Mouse (Mus musculus): ENCODE measurements around the gene Dand5. TPM values are rescaled to one million over a fixed set of nuclear protein-coding genes. Genes with fewer than 3 reads are reported as not detected.

The Dand5 gene
- polyA plus RNA-seq, 1 experiment from 2014 or later: 9.4 TPM

DNA sequence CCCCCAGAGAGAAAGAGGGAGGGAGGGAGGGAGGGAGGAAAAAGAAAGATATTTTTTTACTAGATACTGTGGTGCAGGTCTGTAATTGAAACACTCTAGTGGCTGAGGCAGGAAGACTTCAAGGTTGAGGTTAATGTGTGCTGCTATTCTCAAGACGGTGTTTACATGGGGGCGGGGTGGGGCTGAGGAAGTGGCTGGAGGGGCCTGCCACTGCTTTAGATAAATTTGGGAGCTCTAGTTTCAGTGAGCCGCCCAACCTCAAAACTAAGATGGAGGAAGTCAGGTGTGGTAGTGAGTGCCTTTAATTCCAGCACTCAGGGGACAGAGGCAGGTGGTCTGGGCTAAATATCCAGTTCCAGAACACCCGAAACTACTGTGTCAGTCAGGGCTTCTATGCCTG, 3.0 kb upstream of the Dand5 start:
- Histone ChIP-seq H3K9me3 (replicated peaks; ENCODE audit: control insufficient read depth, low read length) (no peaks in the 10 kb centered on the region), H3K36me3 (ENCODE audit: control insufficient read depth, insufficient read depth, low read length) (no peaks in the 10 kb centered on the region), H3K4me3 (ENCODE audit: low read depth, low read length) (no peak overlapping the region), H3K27me3 (replicated peaks; ENCODE audit: control insufficient read depth, insufficient read depth, low read length) (no peaks in the 10 kb centered on the region), H3K27ac (ENCODE audit: low read depth, low read length) (no peak overlapping the region), H3K4me2 (ENCODE audit: low read length) (no peak overlapping the region), H3K9ac (ENCODE audit: low read length) (no peak overlapping the region), H3K4me1 (ENCODE audit: control insufficient read depth, insufficient read depth, low read length) (0 out of 2 replicates have a peak, but pooled peaks cover 3% of the 10 kb centered on the region)
- ATAC-seq: no peak
- no peak for DNase-seq (ENCODE audit: low spot score)
- 86% methylated on average over 4 of the region's 4 CpGs for WGBS

DNA sequence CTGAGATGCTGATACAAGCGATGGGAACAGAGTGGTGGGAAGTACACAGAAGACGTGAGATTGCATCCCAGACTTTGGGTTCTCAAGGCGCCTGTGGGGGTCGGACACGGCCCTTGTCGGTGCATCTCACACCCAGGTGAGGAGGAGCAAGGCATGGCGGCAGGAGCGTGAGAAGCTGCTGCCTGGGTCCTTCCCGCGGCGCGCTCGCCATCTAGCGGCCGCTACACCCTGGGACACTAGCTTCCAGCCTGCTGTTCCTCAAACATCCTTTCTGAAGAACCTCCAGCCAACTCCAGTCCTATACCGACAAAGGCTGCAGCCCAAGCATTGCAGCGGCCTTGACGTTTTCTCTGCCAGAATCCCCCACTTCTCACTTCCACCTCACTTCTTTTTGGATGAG, 1.0 kb upstream of the Dand5 start:
- Histone ChIP-seq H3K36me3 (ENCODE audit: control insufficient read depth, insufficient read depth, low read length) (no peaks in the 10 kb centered on the region), H3K9ac (ENCODE audit: low read length) (no peak overlapping the region), H3K9me3 (replicated peaks; ENCODE audit: control insufficient read depth, low read length) (no peaks in the 10 kb centered on the region), H3K4me3 (ENCODE audit: low read depth, low read length) (no peak overlapping the region), H3K4me1 (ENCODE audit: control insufficient read depth, insufficient read depth, low read length) (0 out of 2 replicates have a peak, but pooled peaks cover 3% of the 10 kb centered on the region), H3K4me2 (ENCODE audit: low read length) (peak overlapping the region; percentile 53), H3K27me3 (replicated peaks; ENCODE audit: control insufficient read depth, insufficient read depth, low read length) (no peaks in the 10 kb centered on the region), H3K27ac (ENCODE audit: low read depth, low read length) (no peak overlapping the region)
- under 1% methylated on average over 15 of the region's 18 CpGs for WGBS
- DNase-seq (ENCODE audit: low spot score): peak; percentile 89
- ATAC-seq: peak; percentile 88

DNA sequence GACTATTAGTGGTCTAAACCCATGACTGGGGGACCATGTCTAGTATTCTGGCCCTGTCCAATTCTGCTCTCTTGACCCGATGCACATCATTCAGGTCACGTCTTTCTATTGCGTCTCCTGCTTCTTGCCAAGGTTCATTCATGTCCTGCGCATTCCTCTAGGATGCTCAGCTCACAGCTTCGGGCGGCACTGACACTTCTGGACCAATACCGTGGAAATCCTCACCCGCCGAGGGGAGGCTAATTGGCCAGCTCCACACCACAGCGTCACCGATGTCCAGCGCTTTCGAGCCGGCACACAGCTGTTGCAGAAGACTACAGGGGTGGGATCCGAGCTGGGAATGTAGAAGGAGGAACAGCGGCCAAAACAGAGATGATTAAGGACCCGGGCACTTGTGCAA, 6.5 kb downstream of the Dand5 start:
- no peaks in the 10 kb centered on the region for H3K9me3 ChIP-seq (replicated peaks; ENCODE audit: control insufficient read depth, low read length)
- no peaks in the 10 kb centered on the region for H3K27me3 ChIP-seq (replicated peaks; ENCODE audit: control insufficient read depth, insufficient read depth, low read length)
- no peak overlapping the region for H3K27ac ChIP-seq (ENCODE audit: low read depth, low read length)
- H3K4me3 ChIP-seq (ENCODE audit: low read depth, low read length): no peak overlapping the region
- H3K36me3 ChIP-seq (ENCODE audit: control insufficient read depth, insufficient read depth, low read length): no peaks in the 10 kb centered on the region
- WGBS: 79% methylated on average over 17 of the region's 17 CpGs
- DNase-seq (ENCODE audit: low spot score) (no peak), ATAC-seq (no peak)
- no peak overlapping the region for H3K4me2 ChIP-seq (ENCODE audit: low read length)
- no peak overlapping the region for H3K9ac ChIP-seq (ENCODE audit: low read length)
- H3K4me1 ChIP-seq (ENCODE audit: control insufficient read depth, insufficient read depth, low read length): peaks cover 20% of the 10 kb centered on the region

DNA sequence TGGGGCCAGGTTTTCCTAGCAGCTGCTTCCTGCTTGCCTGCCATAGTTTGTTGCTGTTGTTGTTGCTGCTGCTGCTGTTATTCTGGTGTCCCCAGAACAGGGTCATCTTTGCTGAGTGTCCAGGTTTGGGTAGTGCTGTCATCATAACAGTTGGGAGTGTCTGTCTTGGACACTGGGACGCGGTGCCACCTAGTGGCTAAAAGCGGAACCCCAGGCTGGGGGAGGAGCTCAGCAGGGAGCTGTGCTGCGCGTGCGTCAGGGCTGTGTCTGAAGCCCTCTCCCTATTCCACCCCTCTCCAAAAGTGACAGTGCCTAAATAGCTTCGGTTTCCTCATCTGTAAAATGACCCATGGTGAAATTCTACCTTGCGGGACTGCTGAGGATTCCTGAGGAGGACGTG, 7.1 kb downstream of the Dand5 start:
- Histone ChIP-seq H3K4me1 (ENCODE audit: control insufficient read depth, insufficient read depth, low read length) (peaks cover 23% of the 10 kb centered on the region), H3K9me3 (replicated peaks; ENCODE audit: control insufficient read depth, low read length) (no peaks in the 10 kb centered on the region), H3K4me2 (ENCODE audit: low read length) (no peak overlapping the region), H3K4me3 (ENCODE audit: low read depth, low read length) (no peak overlapping the region), H3K27me3 (replicated peaks; ENCODE audit: control insufficient read depth, insufficient read depth, low read length) (no peaks in the 10 kb centered on the region), H3K9ac (ENCODE audit: low read length) (no peak overlapping the region), H3K36me3 (ENCODE audit: control insufficient read depth, insufficient read depth, low read length) (no peaks in the 10 kb centered on the region), H3K27ac (ENCODE audit: low read depth, low read length) (peak overlapping the region; percentile 95)
- ATAC-seq (peak; percentile 51), DNase-seq (ENCODE audit: low spot score) (peak; percentile 87)
- 11% methylated on average over 9 of the region's 9 CpGs for WGBS

DNA sequence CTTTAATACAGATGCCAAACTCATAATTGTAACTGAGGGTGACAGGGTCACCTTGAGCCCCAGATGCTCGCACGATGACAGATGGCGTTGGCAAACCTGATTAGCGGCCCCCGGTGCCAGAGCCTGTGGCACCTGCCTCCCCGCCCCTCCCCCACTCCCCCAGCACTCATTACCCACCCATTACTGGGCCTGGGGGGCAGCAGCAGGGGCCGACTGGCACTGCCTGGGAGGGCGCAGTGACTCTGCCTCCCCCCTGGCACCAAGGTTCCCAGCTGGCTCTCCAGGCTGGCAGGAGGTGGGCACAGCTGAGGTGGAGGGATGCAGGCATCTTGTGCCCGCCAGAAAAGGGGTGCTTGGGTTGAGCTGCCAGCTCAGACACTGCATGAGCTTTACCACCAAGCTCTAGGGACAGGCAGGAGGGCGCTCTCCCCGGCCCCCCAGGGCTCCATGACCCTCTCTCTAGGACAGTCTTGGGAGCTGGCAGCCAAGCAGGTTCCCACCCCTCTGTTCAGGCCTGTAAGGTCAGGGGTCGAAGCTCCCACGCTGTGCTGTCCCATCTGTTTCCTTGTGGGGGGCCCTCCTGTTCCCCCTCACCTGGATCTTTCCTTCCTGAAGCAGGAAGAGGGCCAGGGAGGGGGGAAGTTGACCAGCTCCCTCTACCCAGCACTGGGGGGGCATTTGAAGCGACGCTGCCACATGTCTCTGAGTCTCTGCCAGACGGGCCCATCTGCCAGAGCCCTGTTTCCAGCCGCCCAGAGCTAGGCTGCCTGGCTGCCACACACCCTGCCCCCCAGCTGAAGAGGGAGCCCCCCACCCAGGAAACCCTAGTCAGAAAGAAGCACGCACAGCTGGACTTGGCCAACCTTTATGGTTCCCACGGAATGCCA, 7.8 kb downstream of the Dand5 start:
- ATAC-seq: peak; percentile 57

DNA sequence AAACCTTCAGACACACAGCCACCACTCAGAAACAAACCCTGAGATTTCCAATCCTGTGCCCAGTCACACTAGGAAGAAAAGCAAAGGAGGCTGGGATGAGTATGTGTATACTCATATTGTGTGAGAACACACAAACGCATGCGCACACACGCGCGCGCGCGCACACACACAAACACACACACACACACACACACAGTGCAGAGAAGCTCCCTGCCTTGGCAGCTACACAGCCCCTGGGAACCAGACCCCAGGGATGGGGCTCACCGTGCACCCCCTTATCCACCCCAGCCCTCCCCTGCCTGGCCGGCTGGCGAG, 8.4 kb downstream of the Dand5 start:
- Histone ChIP-seq H3K9ac (ENCODE audit: low read length) (peak overlapping the region; percentile 29; the same call in 1 of the 2 replicates), H3K4me3 (ENCODE audit: low read depth, low read length) (no peak overlapping the region), H3K27ac (ENCODE audit: low read depth, low read length) (peak overlapping the region; percentile 95), H3K9me3 (replicated peaks; ENCODE audit: control insufficient read depth, low read length) (no peaks in the 10 kb centered on the region), H3K4me1 (ENCODE audit: control insufficient read depth, insufficient read depth, low read length) (peaks cover 33% of the 10 kb centered on the region), H3K4me2 (ENCODE audit: low read length) (0 out of 2 replicates have a peak overlapping the region, but pooled peaks have one; percentile 16), H3K27me3 (replicated peaks; ENCODE audit: control insufficient read depth, insufficient read depth, low read length) (no peaks in the 10 kb centered on the region), H3K36me3 (ENCODE audit: control insufficient read depth, insufficient read depth, low read length) (no peaks in the 10 kb centered on the region)
- peak; percentile 30; the same call in 1 of the 2 replicates for ATAC-seq
- WGBS: 64% methylated on average over 11 of the region's 11 CpGs
- no peak for DNase-seq (ENCODE audit: low spot score)

More for the DNA sequence above, 7.8 kb downstream of the Dand5 start:
- H3K9me3 ChIP-seq (replicated peaks; ENCODE audit: control insufficient read depth, low read length): no peaks in the 10 kb centered on the region
- H3K9ac ChIP-seq (ENCODE audit: low read length): peak overlapping the region; percentile 29
- DNase-seq (ENCODE audit: low spot score): peak; percentile 81
- H3K4me1 ChIP-seq (ENCODE audit: control insufficient read depth, insufficient read depth, low read length): peaks cover 27% of the 10 kb centered on the region
- H3K4me2 ChIP-seq (ENCODE audit: low read length): peak overlapping the region; percentile 16; the same call in 1 of the 2 replicates
- H3K4me3 ChIP-seq (ENCODE audit: low read depth, low read length): no peak overlapping the region
- peak overlapping the region; percentile 95 for H3K27ac ChIP-seq (ENCODE audit: low read depth, low read length)
- H3K27me3 ChIP-seq (replicated peaks; ENCODE audit: control insufficient read depth, insufficient read depth, low read length): no peaks in the 10 kb centered on the region
- WGBS: 32% methylated on average over 19 of the region's 19 CpGs
- no peaks in the 10 kb centered on the region for H3K36me3 ChIP-seq (ENCODE audit: control insufficient read depth, insufficient read depth, low read length)

DNA sequence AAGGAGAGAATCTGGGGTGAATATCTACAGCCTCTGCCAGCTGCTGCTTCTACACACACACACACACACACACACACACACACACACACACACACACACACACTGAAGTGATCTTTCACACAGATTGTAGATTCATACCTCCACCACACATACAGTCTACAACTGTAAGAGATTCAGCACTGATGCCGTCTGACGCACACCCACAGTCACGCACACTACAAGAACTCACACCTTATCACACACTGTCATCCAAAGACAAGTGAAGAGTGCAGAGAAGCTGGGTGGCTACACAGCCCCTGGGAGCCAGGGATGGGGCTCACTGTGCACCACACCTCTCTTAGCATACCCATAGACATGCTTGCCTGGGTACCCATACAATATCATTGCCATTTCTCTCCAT, 8.8 kb downstream of the Dand5 start:
- peak overlapping the region; percentile 17; the same call in 1 of the 2 replicates for H3K9ac ChIP-seq (ENCODE audit: low read length)
- 70% methylated on average over 3 of the region's 3 CpGs for WGBS
- DNase-seq (ENCODE audit: low spot score) (no peak), ATAC-seq (no peak)
- 0 out of 2 replicates have a peak overlapping the region, but pooled peaks have one; percentile 16 for H3K4me2 ChIP-seq (ENCODE audit: low read length)
- H3K9me3 ChIP-seq (replicated peaks; ENCODE audit: control insufficient read depth, low read length): no peaks in the 10 kb centered on the region
- H3K27me3 ChIP-seq (replicated peaks; ENCODE audit: control insufficient read depth, insufficient read depth, low read length): no peaks in the 10 kb centered on the region
- no peaks in the 10 kb centered on the region for H3K36me3 ChIP-seq (ENCODE audit: control insufficient read depth, insufficient read depth, low read length)
- no peak overlapping the region for H3K4me3 ChIP-seq (ENCODE audit: low read depth, low read length)
- H3K27ac ChIP-seq (ENCODE audit: low read depth, low read length): peak overlapping the region; percentile 95
- peaks cover 35% of the 10 kb centered on the region for H3K4me1 ChIP-seq (ENCODE audit: control insufficient read depth, insufficient read depth, low read length)

DNA sequence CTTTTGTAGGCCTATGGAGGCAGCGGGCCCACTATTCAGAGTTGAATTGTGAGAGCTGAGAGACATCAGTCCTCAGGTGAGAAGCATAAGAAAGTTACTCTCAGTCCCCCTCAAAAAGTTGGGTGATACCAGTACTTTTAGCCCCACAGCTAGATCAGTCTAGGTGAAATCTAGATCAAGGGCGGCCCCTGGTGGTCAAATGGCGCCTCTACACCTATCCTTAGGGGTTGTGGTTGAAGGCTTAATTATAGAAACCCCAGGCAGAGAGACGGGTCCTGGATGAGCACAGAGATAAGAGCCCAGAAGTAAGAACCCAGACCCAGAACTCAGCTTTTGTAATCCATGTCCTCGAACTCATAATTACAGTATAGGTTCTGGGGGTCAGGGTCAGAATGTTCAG, 9.6 kb downstream of the Dand5 start:
- no peak overlapping the region for H3K9ac ChIP-seq (ENCODE audit: low read length)
- H3K4me2 ChIP-seq (ENCODE audit: low read length): no peak overlapping the region
- peaks cover 35% of the 10 kb centered on the region for H3K4me1 ChIP-seq (ENCODE audit: control insufficient read depth, insufficient read depth, low read length)
- WGBS: 3% methylated on average over 5 of the region's 5 CpGs
- DNase-seq (ENCODE audit: low spot score): peak; percentile 94
- peak overlapping the region; percentile 95 for H3K27ac ChIP-seq (ENCODE audit: low read depth, low read length)
- H3K9me3 ChIP-seq (replicated peaks; ENCODE audit: control insufficient read depth, low read length): no peaks in the 10 kb centered on the region
- H3K27me3 ChIP-seq (replicated peaks; ENCODE audit: control insufficient read depth, insufficient read depth, low read length): no peaks in the 10 kb centered on the region
- ATAC-seq: peak; percentile 8; the same call in 1 of the 2 replicates
- H3K4me3 ChIP-seq (ENCODE audit: low read depth, low read length): no peak overlapping the region
- no peaks in the 10 kb centered on the region for H3K36me3 ChIP-seq (ENCODE audit: control insufficient read depth, insufficient read depth, low read length)

DNA sequence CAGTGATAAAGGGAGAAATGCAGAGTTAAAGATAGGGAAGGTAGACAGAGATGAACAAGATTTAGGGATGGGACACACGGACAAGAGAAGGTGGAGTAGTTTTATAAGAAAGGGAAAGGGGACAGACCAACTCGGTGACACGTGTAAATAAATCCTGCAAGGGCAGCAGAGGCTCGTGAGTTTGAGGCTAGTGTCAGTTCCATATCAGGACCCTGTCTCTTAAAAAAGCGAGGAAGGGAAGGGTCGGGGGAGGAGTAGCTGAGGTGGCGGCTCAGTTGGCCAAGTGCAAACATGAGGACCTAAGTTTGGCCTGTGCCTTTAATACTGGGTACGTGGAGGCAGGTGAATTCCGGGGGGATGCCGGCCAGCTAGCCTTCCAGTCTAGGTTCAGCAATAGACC, 11.3 kb downstream of the Dand5 start:
- ATAC-seq: no peak
- Histone ChIP-seq H3K4me1 (ENCODE audit: control insufficient read depth, insufficient read depth, low read length) (peaks cover 35% of the 10 kb centered on the region), H3K27me3 (replicated peaks; ENCODE audit: control insufficient read depth, insufficient read depth, low read length) (no peaks in the 10 kb centered on the region), H3K9me3 (replicated peaks; ENCODE audit: control insufficient read depth, low read length) (no peaks in the 10 kb centered on the region), H3K27ac (ENCODE audit: low read depth, low read length) (peak overlapping the region; percentile 78), H3K9ac (ENCODE audit: low read length) (peak overlapping the region; percentile 60), H3K4me2 (ENCODE audit: low read length) (peak overlapping the region; percentile 60), H3K4me3 (ENCODE audit: low read depth, low read length) (peak overlapping the region; percentile 21), H3K36me3 (ENCODE audit: control insufficient read depth, insufficient read depth, low read length) (no peaks in the 10 kb centered on the region)
- no peak for DNase-seq (ENCODE audit: low spot score)
- WGBS: 11% methylated on average over 10 of the region's 10 CpGs
